Mouse (Mus musculus) adrenal gland, postnatal 4 days (tissue): ENCODE data around the gene Homer2. TPM values are rescaled to one million over a fixed set of nuclear protein-coding genes. Genes with fewer than 3 reads are reported as not detected.

ENCODE experiments used
- DNase-seq, 2 experiments: peaks; one replicate each; pipeline ENCODE4 v3.0.0; 2021 to 2022; ENCODE audit warnings: low spot score in 2 of 2, mixed read lengths in 2 of 2
- total RNA-seq, 2 experiments: library from RNA; stranded (reverse); gene quantifications; 2 replicates each; pipeline ENCODE4 v1.2.3; 2021

Gene Homer2
- total RNA-seq, 2 experiments from 2014 or later = 5.0 to 9.1 TPM

- DNase-seq = no peak
Measured at GRCm38 (mm10) chr7:81653988-81654387, 53.3 kb downstream of the Homer2 start.

- no peak for DNase-seq
Measured at GRCm38 (mm10) chr7:81652296-81652695, 55.0 kb downstream of the Homer2 start.

DNA sequence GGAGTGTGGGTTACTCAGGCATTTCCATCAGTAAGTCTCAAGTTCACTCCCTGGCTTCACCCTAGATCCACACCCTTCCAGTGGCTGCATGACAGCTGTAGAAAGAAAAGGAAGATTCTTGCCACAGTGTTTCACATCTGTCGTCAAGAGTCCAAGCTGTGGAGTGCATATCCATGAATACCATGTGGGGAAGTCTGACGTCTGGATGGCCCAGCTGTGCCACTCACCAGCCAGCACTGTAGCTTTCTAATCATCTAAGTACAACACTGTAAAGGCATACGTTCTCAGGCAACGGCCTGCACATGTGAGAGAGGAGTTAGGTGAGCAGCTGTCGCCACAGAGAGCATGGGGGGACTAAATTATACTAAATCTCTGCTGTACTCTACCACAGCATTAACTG lies 56.0 kb downstream of the Homer2 start:
- DNase-seq = no peak

DNA sequence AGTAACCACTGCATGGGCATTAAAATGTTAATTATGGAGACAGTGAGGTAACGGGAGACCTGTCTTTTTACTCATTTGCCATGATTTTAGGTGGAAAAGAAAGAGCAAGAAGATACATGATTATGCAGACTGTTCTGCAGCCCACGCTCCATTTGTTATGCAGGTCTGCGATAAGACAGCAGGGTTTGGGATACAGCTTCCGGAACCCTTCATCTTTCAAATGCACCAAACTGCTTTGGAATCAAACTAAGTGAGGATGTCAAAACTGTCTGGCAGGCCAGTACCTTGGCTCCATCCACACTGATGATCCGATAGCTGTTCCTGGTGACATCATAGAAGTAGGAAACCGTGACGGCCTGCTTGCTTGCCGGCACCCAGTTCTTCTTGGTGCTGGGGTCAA lies 58.1 kb downstream of the Homer2 start:
- DNase-seq = no peak

DNA sequence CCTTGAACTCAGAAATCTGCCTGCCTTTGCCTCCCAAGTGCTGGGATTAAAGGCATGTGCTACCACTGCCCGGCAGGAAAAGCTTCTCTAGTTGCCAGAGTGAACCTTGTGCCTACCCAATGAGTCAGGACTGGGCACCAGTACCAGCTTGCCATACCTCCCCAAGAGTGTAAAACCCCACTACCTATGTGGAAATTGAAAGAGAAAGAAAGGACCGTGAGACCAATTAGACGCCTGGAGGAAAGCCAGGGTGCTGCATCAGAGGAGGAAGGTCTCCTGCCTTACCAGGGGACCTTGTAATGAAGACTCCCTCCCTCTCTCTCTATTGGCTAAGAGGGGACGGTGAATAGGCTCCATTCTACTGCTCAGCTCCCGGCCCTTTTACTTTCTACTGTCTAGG lies 59.4 kb downstream of the Homer2 start:
- DNase-seq = no peak

DNA sequence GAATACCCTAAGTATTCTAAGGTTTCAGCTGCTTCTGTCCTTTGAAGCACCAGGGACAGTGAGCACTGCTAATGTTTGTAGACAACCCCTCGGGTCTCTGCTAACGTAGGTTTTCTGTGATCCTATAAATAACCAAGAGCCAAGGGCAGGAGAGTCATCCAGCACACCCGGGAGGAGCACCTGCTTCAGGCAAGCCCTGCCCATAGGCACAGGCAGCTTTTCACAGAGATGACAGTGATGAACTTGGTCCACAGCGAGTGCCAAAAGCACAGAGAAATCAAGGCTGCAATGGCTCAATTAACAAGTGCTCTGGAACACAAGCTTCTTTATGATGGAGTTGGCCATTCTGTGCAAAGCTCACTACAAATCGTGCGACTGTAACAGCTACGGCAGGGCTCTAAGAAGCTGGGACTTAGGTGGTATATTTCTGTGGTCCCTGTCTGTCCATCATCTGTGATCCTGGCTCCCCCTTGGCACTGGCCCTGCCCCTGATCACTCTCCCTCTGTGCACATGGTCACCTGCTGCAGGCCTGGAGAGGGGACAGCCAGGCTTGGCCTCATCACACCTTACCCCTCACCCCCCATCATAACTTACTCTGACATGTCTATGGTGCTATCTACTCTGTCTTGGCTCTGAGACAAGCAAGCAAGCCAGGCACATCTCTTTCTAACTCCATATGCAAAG lies 62.6 kb downstream of the Homer2 start:
- no peak for DNase-seq

DNA sequence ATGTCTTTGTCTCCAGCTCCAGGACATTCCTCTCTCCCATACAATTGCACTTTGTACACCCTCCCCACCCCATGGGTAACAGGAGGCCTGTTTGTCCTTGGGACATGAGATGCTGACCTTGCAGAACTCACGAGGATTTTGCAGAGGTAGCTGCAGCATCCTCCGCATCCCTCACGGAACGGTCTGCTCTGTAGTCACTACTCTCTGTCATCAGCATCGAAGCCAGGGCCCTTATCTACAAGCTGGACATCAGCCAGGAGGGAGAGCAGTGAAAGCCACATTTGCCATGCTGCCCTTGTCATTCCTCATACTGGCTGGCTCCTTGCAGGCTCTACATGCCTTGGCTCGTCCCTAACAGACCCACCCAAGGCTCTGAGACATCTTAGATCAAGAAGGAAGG lies 66.2 kb downstream of the Homer2 start:
- no peak for DNase-seq

DNA sequence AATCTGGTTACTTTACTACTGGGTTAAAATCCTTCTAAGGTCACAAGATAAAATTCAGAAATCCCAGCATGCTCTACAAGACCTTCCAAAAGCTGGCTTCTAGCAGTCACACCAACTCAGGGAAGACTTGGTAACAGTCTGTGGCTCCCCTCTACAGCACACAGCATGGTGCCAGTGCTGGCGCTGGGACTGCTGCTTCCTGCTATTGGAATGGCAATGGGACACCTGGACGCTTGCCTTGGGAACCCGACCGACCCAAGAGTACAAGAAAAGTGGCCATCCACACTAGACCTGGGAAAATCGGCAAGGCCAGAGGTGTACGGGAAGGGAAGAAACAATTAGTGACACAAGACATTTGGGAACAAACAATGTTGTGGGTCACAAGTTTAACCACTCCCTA lies 74.7 kb downstream of the Homer2 start:
- DNase-seq = no peak

DNA sequence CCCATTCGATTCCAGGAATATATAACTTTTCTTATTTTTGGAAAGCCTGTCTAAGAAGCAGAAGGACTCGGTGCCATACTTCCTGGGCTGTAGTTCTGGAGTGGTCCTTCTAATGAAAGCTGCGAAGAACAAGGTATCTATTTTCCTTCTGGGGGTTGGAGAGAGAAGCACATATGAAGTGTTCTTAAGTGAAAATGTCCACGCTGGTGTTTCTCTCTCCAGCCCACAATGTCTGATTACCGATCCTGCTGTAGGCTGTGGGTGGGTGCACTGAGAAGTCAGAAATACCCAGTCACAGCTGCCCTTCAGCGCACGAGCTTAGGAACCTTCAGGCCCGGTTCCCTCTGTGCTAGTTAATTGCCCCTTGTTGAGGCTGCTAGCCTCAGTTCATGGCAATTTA lies 76.1 kb downstream of the Homer2 start:
- no peak for DNase-seq

DNA sequence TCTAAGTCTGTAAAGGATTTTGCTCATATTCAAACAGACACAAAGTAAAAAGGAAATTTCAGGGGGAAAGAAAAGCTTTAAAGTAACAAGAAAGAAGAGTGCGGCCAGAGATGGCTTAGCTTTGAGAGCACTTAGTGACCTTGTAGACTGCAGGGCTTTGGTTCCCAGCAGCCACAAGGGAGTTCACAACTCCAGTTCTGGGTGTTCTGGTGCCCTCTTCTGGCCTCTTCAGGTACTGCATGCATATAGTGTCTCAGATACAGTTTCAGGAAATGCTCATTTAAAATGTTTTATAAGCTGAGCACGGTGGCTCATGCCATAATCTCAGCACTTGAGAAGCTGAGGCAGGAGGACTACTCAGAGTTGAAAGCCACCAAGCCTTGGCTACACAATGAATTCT lies 80.9 kb downstream of the Homer2 start:
- DNase-seq = no peak

- DNase-seq = no peak
Measured at GRCm38 (mm10) chr7:81623767-81624166, 83.6 kb downstream of the Homer2 start.

GRCm38 (mm10) chr7:81622793-81623192 lies 84.5 kb downstream of the Homer2 start:
- DNase-seq = no peak

- DNase-seq = no peak
Measured at GRCm38 (mm10) chr7:81615031-81615430, 92.3 kb downstream of the Homer2 start.

- DNase-seq = no peak
Measured at GRCm38 (mm10) chr7:81612856-81613635, 94.3 kb downstream of the Homer2 start.

DNA sequence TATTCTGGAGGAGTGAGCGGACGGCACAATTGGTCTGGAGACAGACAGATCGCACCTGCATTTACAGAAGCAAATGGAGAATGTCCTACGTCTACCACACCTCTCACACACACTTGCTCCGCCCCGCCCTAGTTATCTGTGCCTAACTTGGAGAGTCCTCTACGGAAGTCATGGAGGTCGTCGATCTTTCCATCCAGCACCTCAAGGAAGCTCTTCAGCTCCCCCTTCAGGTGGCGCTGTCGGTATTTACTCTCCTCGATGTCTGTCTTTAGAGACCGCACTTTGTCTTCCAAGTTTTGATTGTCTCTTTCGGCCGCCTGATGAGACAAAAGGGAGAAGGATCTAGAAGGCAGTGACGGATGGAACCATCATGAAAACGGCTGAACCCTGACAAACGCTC lies 97.2 kb downstream of the Homer2 start:
- DNase-seq = no peak

GRCm38 (mm10) chr7:81606452-81606851 lies 100.9 kb downstream of the Homer2 start:
- no peak for DNase-seq

- no peak for DNase-seq
Measured at GRCm38 (mm10) chr7:81605489-81605888, 101.8 kb downstream of the Homer2 start.

DNA sequence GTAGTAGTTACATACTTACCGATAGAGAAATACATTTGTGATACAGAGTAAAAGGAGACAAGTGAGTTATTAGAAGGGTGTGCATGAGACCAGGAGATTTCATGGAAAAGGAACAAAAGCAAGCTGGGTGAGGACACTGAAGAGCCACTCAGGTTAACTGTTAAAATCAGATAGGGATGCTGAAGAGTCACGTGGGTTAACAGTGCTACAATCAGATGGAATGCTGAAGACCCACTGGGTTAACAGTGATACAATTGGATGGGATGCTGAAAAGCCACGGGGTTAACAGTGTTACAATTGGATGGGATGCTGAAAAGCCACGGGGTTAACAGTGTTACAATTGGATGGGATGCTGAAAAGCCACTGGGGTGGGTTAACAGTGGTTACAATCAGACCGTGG lies 102.3 kb downstream of the Homer2 start:
- DNase-seq = no peak

DNA sequence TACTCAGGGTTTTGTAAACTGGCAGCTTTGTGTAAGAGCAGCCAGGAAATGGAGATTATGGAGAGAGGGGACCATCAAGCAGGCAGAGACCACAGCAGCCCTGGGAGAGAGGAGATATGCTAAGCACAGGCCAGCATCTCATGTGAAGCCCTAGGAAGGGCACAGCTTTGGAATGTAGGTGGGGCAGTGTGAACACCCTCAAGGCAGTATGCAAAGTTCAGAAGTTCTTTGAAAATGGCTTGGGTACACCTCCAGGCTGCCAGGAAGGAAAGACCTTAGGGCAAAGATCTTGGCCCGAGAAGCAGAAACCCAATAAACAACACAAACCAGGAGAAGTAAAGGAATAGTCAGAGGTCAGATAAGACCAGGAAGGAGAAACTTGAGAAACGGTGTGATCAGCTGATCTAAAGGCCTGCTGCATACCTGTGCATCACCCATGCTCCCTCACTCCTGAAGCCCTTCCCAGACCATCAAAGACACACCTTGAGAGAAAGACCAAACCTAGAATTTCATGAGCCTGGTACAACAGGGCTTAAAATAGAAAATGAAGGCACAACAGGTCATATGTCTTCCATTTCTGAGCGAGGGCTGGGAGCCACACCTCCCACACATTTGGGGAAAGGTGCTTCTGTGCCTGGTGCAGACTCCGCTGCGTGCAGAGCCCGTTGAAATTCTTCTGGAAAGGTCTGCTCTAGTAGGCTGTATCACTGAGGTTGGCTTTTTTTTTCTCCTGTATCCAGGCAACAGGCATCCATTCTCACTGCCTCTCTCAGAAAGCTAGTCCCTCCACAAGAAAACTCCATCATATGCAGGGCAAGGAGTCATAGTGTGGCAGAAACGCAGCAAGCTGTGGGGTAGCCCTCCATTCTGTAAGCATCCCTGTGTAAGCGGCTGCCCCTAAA lies 107.7 kb downstream of the Homer2 start:
- no peak for DNase-seq

DNA sequence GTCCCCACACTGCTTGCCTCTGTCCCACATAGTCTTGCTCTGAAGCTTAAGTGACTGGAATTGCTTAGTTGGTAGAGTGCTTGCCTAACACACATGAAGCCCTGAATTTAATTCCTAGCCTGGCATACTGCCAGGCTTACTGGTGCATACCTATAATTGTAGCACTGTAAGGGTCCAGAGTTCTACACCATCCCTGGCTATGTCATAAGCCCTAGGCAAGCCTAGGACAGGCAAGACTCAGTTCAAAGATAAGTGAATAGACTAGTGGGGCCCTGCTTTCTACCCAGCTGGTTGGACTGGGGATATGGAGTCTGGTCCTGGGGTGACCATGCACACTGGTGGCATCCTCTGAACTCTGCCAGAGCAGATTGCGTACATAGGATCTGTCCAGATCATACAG lies 109.7 kb downstream of the Homer2 start:
- no peak for DNase-seq

DNA sequence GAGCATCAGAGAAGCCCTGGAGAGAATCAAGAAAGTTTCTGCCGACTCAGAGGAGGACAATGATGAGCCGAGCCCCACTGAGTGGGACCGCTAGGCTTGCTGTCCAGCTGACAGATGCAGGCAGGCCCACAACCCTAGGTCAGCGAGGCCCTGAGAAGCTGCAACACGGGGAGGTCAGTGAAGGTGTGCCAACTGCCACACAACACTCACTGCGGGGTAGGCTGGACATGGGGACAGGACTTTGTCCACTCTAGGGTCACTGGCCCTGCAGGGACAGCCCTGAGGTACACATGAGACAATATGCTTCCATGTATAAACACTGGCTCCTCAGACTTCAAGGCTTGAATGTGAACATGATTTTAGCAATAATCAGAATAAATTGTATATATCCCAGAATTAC lies 111.2 kb downstream of the Homer2 start:
- DNase-seq = no peak

GRCm38 (mm10) chr7:81595056-81595455 lies 112.3 kb downstream of the Homer2 start:
- no peak for DNase-seq
